Mouse (Mus musculus) naive thymus-derived CD4-positive, alpha-beta T cell, adult 2 months (primary cell): ENCODE data around the gene Ffar1.

Experiments
- DNase-seq: peaks from one replicate; pipeline ENCODE4 v3.0.0-alpha.2; 2011; ENCODE audit warnings: low read depth

The Ffar1 gene

GRCm38 (mm10) chr7:30861464-30861863 lies at the start of gene Ffar1:
Gene Ffar1 (minus strand): TSS chr7:30861564.
- DNase-seq = no peak

- DNase-seq = peak; percentile 24
These were observed 48.4 kb upstream of the Ffar1 start for GRCm38 (mm10) chr7:30909773-30910172.

- no peak for DNase-seq
These were observed 47.6 kb upstream of the Ffar1 start for GRCm38 (mm10) chr7:30908992-30909431.

- no peak for DNase-seq
These were observed 47.1 kb upstream of the Ffar1 start for GRCm38 (mm10) chr7:30908277-30908991.

GRCm38 (mm10) chr7:30904042-30904441 lies 42.7 kb upstream of the Ffar1 start:
- DNase-seq = peak; percentile 31

GRCm38 (mm10) chr7:30895217-30895616 lies 33.9 kb upstream of the Ffar1 start:
- DNase-seq = no peak

- DNase-seq = no peak
These were observed 31.2 kb upstream of the Ffar1 start for GRCm38 (mm10) chr7:30892515-30892914.

GRCm38 (mm10) chr7:30891746-30892145 lies 30.4 kb upstream of the Ffar1 start:
- DNase-seq = no peak

GRCm38 (mm10) chr7:30890681-30891080 lies 29.3 kb upstream of the Ffar1 start:
- no peak for DNase-seq

GRCm38 (mm10) chr7:30888786-30889185 lies 27.4 kb upstream of the Ffar1 start:
- no peak for DNase-seq

GRCm38 (mm10) chr7:30887568-30888188 lies 26.3 kb upstream of the Ffar1 start:
- DNase-seq = peak; percentile 21

GRCm38 (mm10) chr7:30886852-30887251 lies 25.5 kb upstream of the Ffar1 start:
- no peak for DNase-seq

GRCm38 (mm10) chr7:30884047-30884446 lies 22.7 kb upstream of the Ffar1 start:
- DNase-seq = no peak

GRCm38 (mm10) chr7:30881367-30881766 lies 20.0 kb upstream of the Ffar1 start:
- DNase-seq = no peak

GRCm38 (mm10) chr7:30880176-30880575 lies 18.8 kb upstream of the Ffar1 start, which contains the start of gene Cd22:
Gene Cd22 (minus strand): TSS chr7:30880342.
- DNase-seq = no peak

GRCm38 (mm10) chr7:30878950-30879349 lies 17.6 kb upstream of the Ffar1 start:
- DNase-seq = no peak

- DNase-seq = peak; percentile 79
These were observed 11.7 kb upstream of the Ffar1 start for GRCm38 (mm10) chr7:30873083-30873482.

GRCm38 (mm10) chr7:30863386-30863785 lies 2.0 kb upstream of the Ffar1 start:
- DNase-seq = no peak

GRCm38 (mm10) chr7:30859635-30860402 lies 1.5 kb downstream of the Ffar1 start:
- peak; percentile 78 for DNase-seq

GRCm38 (mm10) chr7:30859290-30859634 lies 2.1 kb downstream of the Ffar1 start:
- DNase-seq = peak; percentile 73

GRCm38 (mm10) chr7:30857746-30858145 lies 3.6 kb downstream of the Ffar1 start:
- DNase-seq = no peak

GRCm38 (mm10) chr7:30856078-30856477 lies 5.3 kb downstream of the Ffar1 start, which contains the start of gene Ffar3:
Gene Ffar3 (minus strand): TSS chr7:30856178.
- DNase-seq = no peak

GRCm38 (mm10) chr7:30851421-30851820 lies 9.9 kb downstream of the Ffar1 start:
- no peak for DNase-seq
